Mouse (Mus musculus): ENCODE results near the gene Gtdc1.
"Not testable (repeated sequence)": the region's sequence is repeated elsewhere in the genome, so short reads cannot be mapped to it uniquely, and the experiment has no call there.

Gtdc1 gene

GRCm38 (mm10) chr2:44736618-44737017 lies 190.8 kb downstream of the Gtdc1 start:
- DNase-seq (ENCODE audit: low spot score): no peak

- DNase-seq (ENCODE audit: low spot score): no peak
Observed at GRCm38 (mm10) chr2:44721461-44721860, 206.0 kb downstream of the Gtdc1 start.

- peak; percentile 29 for DNase-seq (ENCODE audit: low spot score)
Observed at GRCm38 (mm10) chr2:44705883-44706615, 221.4 kb downstream of the Gtdc1 start.

- no peak for DNase-seq (ENCODE audit: low spot score)
Observed at GRCm38 (mm10) chr2:44700276-44700675, 227.2 kb downstream of the Gtdc1 start.

GRCm38 (mm10) chr2:44696441-44696840 lies 231.0 kb downstream of the Gtdc1 start:
- DNase-seq (ENCODE audit: low spot score): no peak

- DNase-seq (ENCODE audit: low spot score): no peak
Observed at GRCm38 (mm10) chr2:44693898-44694297, 233.6 kb downstream of the Gtdc1 start.

- DNase-seq (ENCODE audit: low spot score): no peak
Observed at GRCm38 (mm10) chr2:44664049-44664448, 263.4 kb downstream of the Gtdc1 start.

GRCm38 (mm10) chr2:44659870-44660269 lies 267.6 kb downstream of the Gtdc1 start:
- DNase-seq (ENCODE audit: low spot score): no peak

GRCm38 (mm10) chr2:44659011-44659410 lies 268.4 kb downstream of the Gtdc1 start:
- no peak for DNase-seq (ENCODE audit: low spot score)

GRCm38 (mm10) chr2:44648537-44648936 lies 278.9 kb downstream of the Gtdc1 start:
- no peak for DNase-seq (ENCODE audit: low spot score)

GRCm38 (mm10) chr2:44646398-44646797 lies 281.1 kb downstream of the Gtdc1 start:
- no peak for DNase-seq (ENCODE audit: low spot score)

GRCm38 (mm10) chr2:44639370-44639769 lies 288.1 kb downstream of the Gtdc1 start:
- DNase-seq (ENCODE audit: low spot score): no peak

GRCm38 (mm10) chr2:44638157-44638556 lies 289.3 kb downstream of the Gtdc1 start:
- no peak for DNase-seq (ENCODE audit: low spot score)

- no peak for DNase-seq (ENCODE audit: low spot score)
Observed at GRCm38 (mm10) chr2:44633971-44634370, 293.5 kb downstream of the Gtdc1 start.

GRCm38 (mm10) chr2:44633064-44633463 lies 294.4 kb downstream of the Gtdc1 start:
- no peak for DNase-seq (ENCODE audit: low spot score)

GRCm38 (mm10) chr2:44632584-44632983 lies 294.9 kb downstream of the Gtdc1 start:
- DNase-seq (ENCODE audit: low spot score): no peak

GRCm38 (mm10) chr2:44631064-44631463 lies 296.4 kb downstream of the Gtdc1 start:
- no peak for DNase-seq (ENCODE audit: low spot score)

- no peak for DNase-seq (ENCODE audit: low spot score)
Observed at GRCm38 (mm10) chr2:44628778-44629177, 298.7 kb downstream of the Gtdc1 start.

GRCm38 (mm10) chr2:44625154-44625553 lies 302.3 kb downstream of the Gtdc1 start:
- DNase-seq (ENCODE audit: low spot score): no peak

GRCm38 (mm10) chr2:44622471-44622870 lies 305.0 kb downstream of the Gtdc1 start:
- DNase-seq (ENCODE audit: low spot score): no peak

GRCm38 (mm10) chr2:44599653-44600052 lies 327.8 kb downstream of the Gtdc1 start:
- not testable (repeated sequence) for DNase-seq (ENCODE audit: low spot score)

- no peak for DNase-seq (ENCODE audit: low spot score)
Observed at GRCm38 (mm10) chr2:44594276-44594675, 333.2 kb downstream of the Gtdc1 start.

GRCm38 (mm10) chr2:44590881-44591280 lies 336.6 kb downstream of the Gtdc1 start:
- DNase-seq (ENCODE audit: low spot score): no peak

GRCm38 (mm10) chr2:44584061-44584460 lies 343.4 kb downstream of the Gtdc1 start:
- no peak for DNase-seq (ENCODE audit: low spot score)
